Mouse (Mus musculus): Measurements from ENCODE around the gene Sdhaf3.

The Sdhaf3 gene

DNA sequence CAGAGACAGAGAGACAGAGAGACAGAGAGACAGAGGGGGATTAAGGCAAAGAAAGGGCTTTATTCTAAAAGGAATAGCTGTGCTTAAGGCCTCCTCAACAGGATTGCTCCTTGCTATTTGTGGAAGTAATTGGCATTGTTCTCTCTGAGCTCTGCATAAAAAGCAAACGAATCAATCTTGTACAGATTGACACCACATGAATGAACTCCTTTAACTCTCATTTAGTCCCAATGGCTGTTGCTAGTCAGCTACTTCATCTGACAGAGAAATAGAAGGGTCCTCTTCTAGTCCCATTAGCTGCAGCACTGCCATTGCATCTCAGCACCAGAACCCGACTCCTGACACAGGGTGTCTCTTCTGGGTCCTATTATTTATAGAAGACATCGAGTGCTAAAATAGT is 113.0 kb downstream of the Sdhaf3 start:
- DNase-seq (ENCODE audit: low spot score), result no peak

DNA sequence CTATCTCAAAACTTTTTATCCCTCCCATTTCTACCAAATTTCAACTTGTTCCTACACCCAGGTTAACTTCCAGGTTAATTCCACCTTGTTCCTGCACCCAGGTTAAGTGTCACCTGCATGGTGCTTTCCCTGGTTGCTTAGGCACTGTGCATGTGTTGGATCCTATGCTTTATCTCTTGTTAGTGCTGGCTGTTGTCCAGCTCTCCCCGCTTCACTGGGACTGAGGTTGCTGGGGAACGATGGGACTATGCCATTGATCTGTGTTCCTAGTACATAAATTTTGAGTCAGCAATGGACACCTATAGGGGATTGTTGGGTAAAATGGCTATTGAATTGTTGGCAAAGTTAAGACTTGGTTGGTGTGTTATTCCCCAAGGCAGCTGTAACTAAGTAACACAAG is 113.7 kb downstream of the Sdhaf3 start:
- DNase-seq (ENCODE audit: low spot score), result no peak

DNA sequence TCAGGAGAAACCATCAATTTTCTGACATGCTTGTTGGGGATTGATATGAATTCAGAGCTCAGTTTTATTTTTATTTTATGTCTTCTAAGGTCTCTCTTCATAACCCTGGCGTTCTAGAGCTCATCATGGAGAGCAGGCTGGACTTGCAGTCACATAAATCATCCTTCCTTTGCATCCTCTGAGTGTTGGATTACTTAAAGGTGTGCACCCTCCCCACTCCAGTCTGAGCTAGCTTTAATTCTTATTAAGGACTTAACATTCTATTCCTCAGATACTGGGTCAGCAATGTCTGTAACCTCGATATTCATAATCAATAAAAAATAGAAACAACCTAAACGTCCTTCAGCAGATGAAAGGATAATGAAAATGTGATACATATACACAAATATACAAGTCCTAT is 126.2 kb downstream of the Sdhaf3 start:
- no peak for DNase-seq (ENCODE audit: low spot score)

DNA sequence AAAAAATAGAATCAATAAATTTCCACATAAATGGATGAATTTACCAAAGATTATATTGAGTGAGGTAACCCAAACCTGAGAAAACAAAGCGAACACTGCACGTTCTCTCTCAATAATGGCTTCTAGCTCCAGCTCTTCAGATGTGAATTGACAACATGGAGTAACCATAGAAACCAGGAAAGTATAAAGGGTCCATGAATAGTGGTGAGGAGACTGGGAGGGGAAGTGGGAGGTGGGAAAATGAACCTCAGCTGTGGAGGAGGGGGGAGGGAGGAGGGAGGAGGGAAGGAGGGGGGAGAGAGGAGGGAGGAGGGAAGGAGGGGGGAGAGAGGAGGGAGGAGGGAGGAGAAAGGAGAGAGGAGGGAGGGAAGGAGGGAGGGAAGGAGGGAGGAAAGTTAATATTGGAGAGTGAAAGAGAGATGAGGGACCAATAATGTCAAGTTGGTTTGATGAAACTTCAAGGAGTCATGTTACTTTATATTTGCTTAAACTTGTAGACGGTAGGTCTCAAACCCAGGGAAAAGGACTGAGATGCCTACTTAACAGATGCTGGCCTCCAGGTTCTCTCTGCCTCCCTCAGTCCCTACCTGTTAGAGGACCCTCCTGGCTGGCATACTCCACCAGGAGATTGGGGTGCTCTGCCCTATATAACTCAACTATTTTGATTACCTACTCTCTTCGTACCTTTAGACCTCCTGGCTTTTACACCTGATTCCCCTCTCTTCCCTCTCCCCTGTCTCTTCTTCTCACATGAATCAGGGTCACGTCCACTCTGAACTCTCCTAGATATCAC is 126.9 kb downstream of the Sdhaf3 start:
- DNase-seq (ENCODE audit: low spot score), result no peak

DNA sequence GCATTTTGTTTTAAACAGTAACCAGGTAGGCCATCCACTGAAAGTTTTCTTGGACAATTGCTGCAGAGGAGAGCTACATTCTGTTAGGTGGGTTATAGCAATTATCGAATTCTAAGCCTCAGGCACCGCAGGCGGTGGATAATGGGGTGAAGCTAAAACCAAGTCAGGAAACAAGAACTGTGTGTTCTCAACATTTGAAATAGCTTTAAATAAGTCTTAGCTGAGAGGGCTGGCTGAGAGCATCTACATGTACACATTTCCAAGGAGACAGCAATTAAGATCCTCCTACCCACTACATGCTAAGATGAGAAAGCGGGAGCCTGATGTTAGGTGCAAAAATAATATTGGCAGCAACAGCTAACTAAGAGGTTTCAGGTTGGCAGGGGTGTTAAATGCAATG is 127.9 kb downstream of the Sdhaf3 start:
- no peak for DNase-seq (ENCODE audit: low spot score)

DNA sequence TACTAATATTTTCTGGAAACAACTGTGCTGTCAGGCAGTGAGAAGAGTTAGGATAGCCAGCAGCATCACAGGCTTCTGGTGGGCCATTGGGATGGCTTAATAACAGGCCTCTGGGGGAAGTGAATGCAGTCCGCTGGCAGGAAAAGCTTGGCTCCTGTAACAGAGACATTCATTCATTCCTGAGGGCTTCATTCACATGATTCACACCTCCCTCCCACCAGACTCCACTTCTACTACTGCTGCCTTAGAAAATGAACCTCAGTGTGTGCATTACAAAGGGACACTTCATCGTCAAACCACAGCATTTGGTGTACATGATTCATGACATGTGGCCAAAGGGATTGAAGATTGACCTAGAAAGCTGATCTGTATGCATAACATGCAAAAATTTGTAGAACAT is 128.6 kb downstream of the Sdhaf3 start:
- DNase-seq (ENCODE audit: low spot score), result no peak

DNA sequence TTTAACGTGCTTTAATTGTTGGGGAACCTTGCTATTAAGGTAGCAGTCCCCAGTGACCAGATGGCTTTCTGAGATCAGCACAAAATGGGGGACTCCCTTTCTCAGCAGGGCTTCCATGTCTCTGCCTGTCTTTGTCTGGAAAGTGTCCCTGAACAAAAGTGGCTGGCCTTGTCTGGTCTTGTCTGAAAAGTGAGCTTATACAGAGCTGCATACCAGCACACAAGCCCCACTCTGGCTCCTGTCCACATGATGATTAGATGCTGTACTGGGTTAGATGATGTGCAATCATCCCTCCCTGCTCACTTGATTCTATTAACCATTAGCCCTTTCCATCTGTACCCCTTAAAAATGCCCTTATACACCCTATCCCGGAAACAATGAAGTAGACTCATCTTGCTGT is 129.7 kb downstream of the Sdhaf3 start:
- DNase-seq (ENCODE audit: low spot score), result no peak

DNA sequence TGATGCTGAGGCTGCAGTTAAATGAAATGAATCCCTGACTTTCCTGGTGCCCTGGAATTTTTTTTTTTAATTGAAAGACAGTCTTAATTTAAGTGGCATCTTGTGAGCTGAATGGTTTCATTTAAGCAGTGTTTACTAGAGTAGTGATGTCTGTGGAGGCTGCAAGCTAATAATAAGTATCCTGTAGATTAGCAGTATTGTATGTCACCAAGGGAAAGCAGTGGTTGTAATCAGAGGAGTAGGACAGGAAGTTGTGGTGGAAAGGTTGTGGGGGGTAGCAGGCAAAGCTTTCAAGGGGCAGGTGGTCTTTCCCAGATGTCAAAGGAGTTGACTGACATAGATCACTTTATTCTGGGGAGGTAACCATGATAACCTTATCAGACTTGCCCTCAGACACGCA is 136.3 kb downstream of the Sdhaf3 start:
- no peak for DNase-seq (ENCODE audit: low spot score)

All from T-cell, adult 2 months (primary cell).